Mouse (Mus musculus): ENCODE measurements at regions not wholly inside any gene's neighbourhood (a gene's known extent, or its start where the extent isn't known, plus 50 kb on each side); places are given as distances from the start of the nearest gene placed in this dataset.

DNA sequence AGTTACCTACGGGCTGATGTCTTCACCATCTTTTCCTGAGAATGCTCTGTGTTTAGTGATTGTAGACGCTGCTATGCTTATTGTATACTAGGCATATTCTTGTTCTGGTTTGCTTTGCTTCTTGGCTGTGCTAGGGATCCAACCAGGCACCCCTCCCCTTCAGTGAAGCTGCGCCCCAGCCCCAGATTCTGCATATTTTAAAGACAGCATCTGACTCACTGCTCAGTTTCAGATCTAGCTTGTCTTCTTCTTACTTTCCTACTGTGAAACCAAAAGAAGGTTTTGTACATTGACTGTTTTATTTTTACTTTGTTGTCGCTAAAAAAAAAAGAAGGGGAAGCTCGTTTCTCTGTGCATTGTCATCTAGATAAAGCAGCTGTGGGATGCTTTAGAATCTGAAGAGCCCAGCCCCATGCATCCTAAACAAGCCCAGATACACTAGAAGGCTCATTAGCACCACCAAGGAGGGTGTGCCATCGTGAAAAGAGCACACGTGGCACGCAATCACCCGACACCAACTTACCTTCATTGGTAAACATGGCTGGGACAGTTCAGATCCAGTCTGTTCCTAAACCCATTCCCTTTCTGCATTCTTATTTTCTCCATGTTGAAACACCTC lies 83.7 kb upstream of the Phyhipl start:
- DNase-seq (ENCODE audit: low spot score in 2 of 2), result no peak

DNA sequence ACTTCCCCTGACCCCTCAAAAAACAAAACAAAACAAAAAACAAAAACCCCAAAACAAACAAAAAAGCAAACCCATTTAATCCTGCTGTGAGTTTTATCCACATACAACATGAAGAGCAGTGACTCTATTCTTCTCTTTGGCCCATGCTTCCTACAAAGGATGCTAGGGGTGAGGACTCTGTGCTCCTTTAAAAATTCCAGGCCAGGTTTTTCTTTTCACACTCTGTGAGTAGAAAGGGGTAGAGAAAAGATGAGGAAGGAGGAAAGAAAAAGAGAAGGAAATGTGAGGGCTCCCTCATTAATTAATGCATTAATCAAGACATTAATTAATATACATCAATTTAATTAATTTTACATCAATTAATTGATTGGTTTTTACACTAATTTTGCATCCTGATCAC lies 82.9 kb upstream of the Phyhipl start:
- DNase-seq (ENCODE audit: low spot score in 2 of 2), result no peak

DNA sequence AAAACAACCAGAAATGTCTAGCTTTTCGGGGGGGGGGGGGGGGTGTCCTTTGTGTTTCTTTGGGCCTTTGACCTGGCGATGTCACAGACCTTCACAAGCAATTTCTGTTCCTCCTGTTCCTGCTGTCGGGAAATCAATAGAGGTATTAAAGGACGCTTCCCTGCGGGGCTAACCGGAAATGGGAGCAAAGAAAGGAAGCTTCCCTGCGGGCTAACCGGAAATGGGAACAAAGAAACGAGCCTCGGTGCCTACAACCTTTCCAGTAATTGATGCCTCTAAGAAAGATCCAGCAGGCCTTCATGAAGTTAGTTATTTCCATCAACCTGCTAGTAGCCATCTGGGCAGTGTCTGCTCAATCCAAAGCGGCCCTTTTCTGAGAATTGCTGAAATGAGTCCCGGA lies 78.2 kb upstream of the Phyhipl start:
- no peak for DNase-seq (ENCODE audit: low spot score in 2 of 2)

DNA sequence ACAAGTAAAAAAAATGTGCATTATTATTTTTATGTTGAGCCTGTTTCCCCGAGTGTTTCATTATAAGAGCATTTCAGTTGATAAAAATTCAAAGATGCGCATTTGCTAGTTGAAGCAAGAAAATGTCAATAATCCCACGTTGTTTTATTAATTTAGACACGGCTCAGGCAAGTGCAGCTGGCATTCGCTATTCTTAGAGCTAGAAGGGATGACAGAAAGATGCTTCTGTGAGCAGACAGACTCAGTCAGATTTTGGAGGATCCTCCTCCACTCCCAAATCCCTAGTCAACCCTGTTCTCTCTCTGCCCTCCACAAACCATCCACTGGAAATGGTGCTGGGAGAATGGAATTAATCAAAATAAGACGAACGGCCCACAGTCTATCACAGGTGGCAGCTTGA lies 77.7 kb upstream of the Phyhipl start:
- no peak for DNase-seq (ENCODE audit: low spot score in 2 of 2)

DNA sequence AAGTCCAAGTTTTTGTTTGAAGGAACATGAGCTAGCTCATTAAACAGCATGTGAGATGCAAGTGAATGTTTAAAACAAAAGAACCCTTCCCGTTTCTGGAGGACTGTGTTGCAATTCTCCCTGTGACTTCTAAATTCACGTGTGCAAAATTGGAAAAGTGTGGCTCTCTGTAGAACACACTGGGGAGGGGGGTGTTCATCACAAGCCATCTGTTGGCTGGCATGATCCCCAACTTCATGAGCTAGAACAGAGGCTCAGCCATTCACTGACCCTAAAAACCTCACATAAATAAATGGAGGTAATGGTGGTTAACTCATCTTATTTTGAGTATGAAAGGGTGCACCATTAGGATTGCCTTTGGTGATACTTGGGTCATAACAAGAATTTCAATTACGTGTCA lies 69.3 kb upstream of the Phyhipl start:
- no peak for DNase-seq (ENCODE audit: low spot score in 2 of 2)

DNA sequence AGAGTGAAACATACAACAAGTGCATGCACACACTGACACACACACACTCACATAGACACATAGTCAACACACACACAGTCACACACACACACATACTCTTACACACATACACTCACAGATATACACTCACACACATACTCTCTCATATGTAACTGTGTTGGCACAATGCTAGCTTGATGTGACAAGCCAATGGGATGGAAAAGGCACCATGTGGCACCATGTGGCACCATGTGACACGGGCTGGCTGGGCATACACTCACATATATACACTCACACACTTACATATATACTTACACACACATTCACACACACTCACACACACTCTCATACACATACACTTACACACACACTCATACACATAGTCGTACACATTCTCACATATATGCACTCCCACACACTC lies 67.0 kb upstream of the Phyhipl start:
- DNase-seq (ENCODE audit: low spot score in 2 of 2), result no peak

DNA sequence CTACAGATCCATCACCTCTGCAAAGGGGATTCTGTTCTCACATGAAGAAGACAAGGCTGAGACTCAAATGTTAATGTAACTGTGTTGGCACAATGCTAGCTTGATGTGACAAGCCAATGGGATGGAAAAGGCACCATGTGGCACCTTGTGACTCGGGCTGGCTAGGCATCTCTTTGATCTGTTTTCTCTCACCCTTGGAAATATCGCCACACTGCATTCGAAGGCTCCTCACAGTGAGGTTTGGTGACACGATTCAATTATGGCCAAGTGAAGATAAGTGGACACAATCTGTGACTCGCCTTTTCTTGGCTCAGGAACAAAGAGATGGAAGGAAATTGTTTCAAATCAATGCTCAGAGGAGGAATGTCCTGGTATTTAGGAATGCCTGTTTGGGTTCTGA lies 66.6 kb upstream of the Phyhipl start:
- DNase-seq (ENCODE audit: low spot score in 2 of 2), result no peak

DNA sequence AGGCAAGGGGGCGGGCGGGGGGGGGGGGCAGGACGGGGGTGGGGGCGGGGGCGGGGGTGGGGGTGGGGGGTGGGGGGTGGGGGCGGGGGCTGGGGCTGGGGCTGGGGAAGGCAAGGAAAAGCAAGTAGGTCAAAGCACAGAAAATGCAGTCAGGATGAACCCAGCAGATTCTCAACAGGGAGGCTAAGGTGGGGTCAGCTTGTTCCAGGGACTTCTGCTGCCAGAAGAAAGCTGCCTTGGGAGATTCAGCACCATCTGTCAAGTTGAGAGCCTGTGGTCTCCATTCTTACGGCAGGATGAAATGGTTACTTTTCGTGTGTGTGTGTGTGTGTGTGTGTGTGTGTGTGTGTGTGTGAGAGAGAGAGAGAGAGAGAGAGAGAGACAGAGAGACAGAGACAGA lies 61.7 kb upstream of the Phyhipl start:
- no peak for DNase-seq (ENCODE audit: low spot score in 2 of 2)

DNA sequence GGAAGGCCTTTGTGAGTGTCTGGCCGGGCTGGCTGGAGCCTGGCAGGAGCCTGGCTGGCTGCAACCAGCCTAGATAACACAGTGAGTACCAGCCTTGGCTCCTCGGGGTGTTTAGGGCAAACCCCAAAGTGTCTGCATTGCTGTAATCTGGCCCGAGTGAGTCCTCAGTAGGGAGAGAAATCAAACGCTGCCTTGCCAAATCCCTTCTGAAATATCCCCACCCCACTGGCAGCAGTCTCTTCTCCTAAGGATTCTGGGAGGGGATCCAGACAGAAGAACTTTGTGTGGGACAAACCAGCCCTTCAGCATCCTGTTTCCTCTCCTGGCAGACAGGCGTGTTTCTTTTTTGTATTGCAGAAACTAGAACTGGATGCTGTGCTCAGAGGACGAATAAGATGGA lies 61.3 kb upstream of the Phyhipl start:
- DNase-seq (ENCODE audit: low spot score in 2 of 2), result no peak

DNA sequence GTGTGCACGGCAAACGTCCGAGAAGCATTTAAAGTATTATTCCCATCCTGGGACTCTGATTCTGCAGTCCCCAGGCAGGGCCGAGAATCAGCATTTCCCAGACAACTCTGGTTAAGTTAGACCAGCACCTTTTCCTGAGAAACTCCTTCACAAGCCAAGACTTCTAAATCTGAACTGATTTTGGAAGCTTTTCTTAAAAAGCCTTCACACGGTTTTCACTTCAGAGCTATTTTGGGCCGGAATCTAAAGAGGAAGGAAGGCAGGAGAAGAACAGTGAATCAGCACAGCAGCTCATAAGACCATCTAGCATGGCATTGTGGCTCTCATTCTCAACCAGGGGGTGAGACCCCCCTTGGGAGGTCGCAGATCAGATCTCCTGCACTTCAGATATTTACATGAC lies 57.5 kb upstream of the Phyhipl start:
- DNase-seq (ENCODE audit: low spot score in 2 of 2), result no peak

DNA sequence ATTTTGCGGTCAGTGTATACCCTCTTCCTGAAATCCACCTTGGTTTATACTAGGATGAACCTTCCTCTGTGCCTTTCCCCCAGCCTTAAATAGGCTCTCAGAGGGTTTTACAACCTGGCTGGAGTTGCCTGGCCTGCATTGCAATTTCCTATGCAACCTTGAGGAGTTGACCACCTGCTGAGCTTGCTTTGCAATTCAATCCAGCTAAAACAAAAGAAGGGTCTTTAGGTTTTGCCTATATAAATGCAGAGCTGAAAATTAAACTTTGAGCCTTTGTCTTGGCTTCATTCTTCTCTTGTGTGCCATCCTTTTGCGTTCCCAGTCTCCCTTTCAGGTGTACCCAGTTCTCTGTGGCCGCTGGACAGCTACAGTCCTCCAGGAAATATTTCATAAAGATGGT lies 53.0 kb upstream of the Phyhipl start:
- DNase-seq (ENCODE audit: low spot score in 2 of 2), result no peak

Data from spleen, postnatal 10 days (tissue).